Comparison of ENCODE assay signal across 23 mouse cellular contexts in genomic region chr14:87420576-87420975, GRCm38 (mm10). TPM values are rescaled to one million over a fixed set of nuclear protein-coding genes. Genes with fewer than 3 reads are reported as not detected.
A peak's percentile ranks its signal among the peaks of the same experiment; 100 is the strongest.
DNase-seq lines count a peak whose midpoint lies in the region; ATAC-seq and TF ChIP-seq lines count a peak whose summit lies in the region.
"Had no signal": no experiment of that assay in that cellular context is flagged by ENCODE, and none has a peak within 500 bp of the region (broad histone marks: within the 10 kb centered on the region; RNA-seq: fewer than 3 reads in every experiment).

No protein-coding gene starts in this region.

- H3K9me3 ChIP-seq in liver, embryonic 15.5 days (replicated peaks): no peaks in the 10 kb centered on the region
- no peaks in the 10 kb centered on the region for H3K9me3 ChIP-seq in forebrain, postnatal 0 days (ENCODE audit: low read length)
- H3K9me3 ChIP-seq: embryonic facial prominence, embryonic 12.5 days; forebrain, embryonic 12.5 days; heart, embryonic 15.5 days; hindbrain, embryonic 13.5 days had no signal

- H3K27me3 ChIP-seq in liver, embryonic 15.5 days: no peaks in the 10 kb centered on the region
- no peaks in the 10 kb centered on the region for H3K27me3 ChIP-seq in forebrain, postnatal 0 days (ENCODE audit: insufficient read depth, low read length)
- H3K27me3 ChIP-seq: CH12.LX; embryonic facial prominence, embryonic 12.5 days; forebrain, embryonic 12.5 days; heart, embryonic 15.5 days; hindbrain, embryonic 13.5 days had no signal

- no peak overlapping the region for H3K4me2 ChIP-seq in liver, embryonic 15.5 days
- H3K4me2 ChIP-seq in forebrain, postnatal 0 days (ENCODE audit: low read depth): no peak overlapping the region
- H3K4me2 ChIP-seq: embryonic facial prominence, embryonic 12.5 days; forebrain, embryonic 12.5 days; heart, embryonic 11.5 days; heart, embryonic 15.5 days; hindbrain, embryonic 13.5 days had no signal

- DNase-seq in adrenal gland, adult 2 months: peak; percentile 64
- no peak for DNase-seq in adrenal gland, postnatal 4 days (ENCODE audit: low spot score in 2 of 2)
- DNase-seq in liver: no peak
- no peak for DNase-seq in forebrain, postnatal 0 days
- DNase-seq in urinary bladder, postnatal 36 days (ENCODE audit: low spot score in 2 of 2): no peak
- DNase-seq: cerebellum, adult 11 months; cerebellum, adult 8-10 months; cerebellum, postnatal 25 days; gastrocnemius, postnatal 36 days; heart, adult 18-20 months; heart, postnatal 14 days; kidney, adult 11 months; kidney, adult 9 months had no signal

- peaks cover 43% of the 10 kb centered on the region for H3K4me1 ChIP-seq in liver, embryonic 15.5 days (replicated peaks)
- H3K4me1 ChIP-seq in embryonic fibroblast, embryonic 13.5 days (ENCODE audit: control insufficient read depth, insufficient read depth, low read length): peaks cover 5% of the 10 kb centered on the region; the same call in 1 of the 2 replicates
- H3K4me1 ChIP-seq in forebrain, postnatal 0 days (ENCODE audit: insufficient read depth): 0 out of 2 replicates have a peak, but pooled peaks cover 9% of the 10 kb centered on the region

- no peak for TF ChIP-seq CTCF in embryonic fibroblast, embryonic 13.5 days (IDR thresholded peaks at IDR 0.05; ENCODE audit: borderline replicate concordance, insufficient read depth, low read length)
- no peak for TF ChIP-seq CTCF in forebrain, postnatal 0 days (IDR thresholded peaks at IDR 0.05; ENCODE audit: low read depth)

- 0 out of 2 replicates have a peak, but pooled peaks cover 3% of the 10 kb centered on the region for H3K36me3 ChIP-seq in liver, embryonic 15.5 days (replicated peaks)
- no peaks in the 10 kb centered on the region for H3K36me3 ChIP-seq in forebrain, postnatal 0 days (ENCODE audit: insufficient read depth)
- H3K36me3 ChIP-seq: embryonic facial prominence, embryonic 12.5 days; heart, embryonic 15.5 days; hindbrain, embryonic 13.5 days had no signal

- H3K4me3 ChIP-seq in liver, embryonic 15.5 days (replicated peaks): no peak overlapping the region
- H3K4me3 ChIP-seq in embryonic fibroblast, embryonic 13.5 days (ENCODE audit: insufficient read depth, low read length): no peak overlapping the region
- H3K4me3 ChIP-seq in forebrain, postnatal 0 days (ENCODE audit: low read depth, low read length): no peak overlapping the region
- H3K4me3 ChIP-seq: embryonic facial prominence, embryonic 12.5 days; forebrain, embryonic 12.5 days; heart, embryonic 15.5 days; hindbrain, embryonic 13.5 days had no signal

- peak overlapping the region; percentile 38; the same call in 1 of the 2 replicates for H3K27ac ChIP-seq in liver, embryonic 15.5 days (replicated peaks)
- peak overlapping the region; percentile 25; the same call in 1 of the 2 replicates for H3K27ac ChIP-seq in embryonic fibroblast, embryonic 13.5 days (ENCODE audit: insufficient read depth, low read length)
- no peak overlapping the region for H3K27ac ChIP-seq in forebrain, postnatal 0 days (ENCODE audit: low read depth, low read length)
- H3K27ac ChIP-seq: embryonic facial prominence, embryonic 12.5 days; forebrain, embryonic 12.5 days; heart, embryonic 15.5 days; hindbrain, embryonic 13.5 days; hindbrain, postnatal 0 days had no signal

- 0 out of 2 replicates have a peak overlapping the region, but pooled peaks have one; percentile 8 for H3K9ac ChIP-seq in liver, embryonic 15.5 days
- no peak overlapping the region for H3K9ac ChIP-seq in forebrain, postnatal 0 days
- H3K9ac ChIP-seq: embryonic facial prominence, embryonic 12.5 days; forebrain, embryonic 12.5 days; heart, embryonic 15.5 days; hindbrain, embryonic 13.5 days had no signal

- no peak for TF ChIP-seq POLR2A in embryonic fibroblast, embryonic 13.5 days (IDR thresholded peaks at IDR 0.05; ENCODE audit: low read depth, low read length)

- WGBS in liver, embryonic 15.5 days (ENCODE audit: insufficient replicate concordance): 72% methylated on average over 4 of the region's 4 CpGs
- 69% methylated on average over 4 of the region's 4 CpGs for WGBS in forebrain, postnatal 0 days

- no peak for ATAC-seq in liver, embryonic 15.5 days (ENCODE audit: insufficient read depth)
- ATAC-seq in forebrain, postnatal 0 days: no peak
- ATAC-seq: forebrain, embryonic 16.5 days; hindbrain, postnatal 0 days had no signal

RNA-seq across cellular contexts. Expression of gene Tdrd3, which starts 4.1 kb away (rescaled TPM):
- total RNA-seq in adrenal gland, adult 2 months (2021): 10 to 100 TPM; 33.6 to 37.7 TPM
- polyA plus RNA-seq in adrenal gland, adult 2 months (2012; rRNA removed): 0.51 and 0.66 TPM in 2 replicates
- total RNA-seq in adrenal gland, postnatal 4 days (2021): 10 to 100 TPM; 41.7 to 43.0 TPM
- 5.9 and 6.2 TPM in 2 replicates for polyA plus RNA-seq in liver, embryonic 15.5 days (2015; fragmentation: Nextera tagmentation; extraction: Ambion mirVana)
- polyA plus RNA-seq in embryonic fibroblast, embryonic 13.5 days (2011; ENCODE audit: insufficient read length, low read depth, missing spikeins): 24.2 and 32.6 TPM in 2 replicates
- total RNA-seq in forebrain, postnatal 0 days (2014; rRNA removed): 45.4 and 47.2 TPM in 2 replicates
- polyA plus RNA-seq in forebrain, postnatal 0 days (2015; fragmentation: Nextera tagmentation; extraction: Ambion mirVana): 38.1 and 40.8 TPM in 2 replicates
